Mouse (Mus musculus): ENCODE measurements at regions not wholly inside any gene's neighbourhood (a gene's known extent, or its start where the extent isn't known, plus 50 kb on each side); places are given as distances from the start of the nearest gene placed in this dataset.

GRCm38 (mm10) chr4:142773651-142774151 is 439.1 kb downstream of the Prdm2 start:
- no peak overlapping the region for H3K27ac ChIP-seq (ENCODE audit: insufficient read depth, low read depth)
- no peak for DNase-seq (ENCODE audit: extremely low read depth)
- in situ Hi-C loops (cut with MboI; ENCODE audit: low pct_ligation_motif_present, low pct_unique_long_range_greater_than_20kb, low sequenced_read_pairs) (no loop called here), dilution Hi-C loops (cut with MboI; ENCODE audit: extremely low pct_ligation_motif_present, extremely low pct_unique_long_range_greater_than_20kb, low sequenced_read_pairs) (no loop called here)
- no peak overlapping the region for H3K4me2 ChIP-seq (ENCODE audit: insufficient read depth, low read depth, poor library complexity, severe bottlenecking)
- H3K4me1 ChIP-seq (ENCODE audit: control insufficient read depth in 1 of 2, insufficient read depth in 2 of 2) = no peaks in the 10 kb centered on the region
- H3K9ac ChIP-seq (ENCODE audit: insufficient read depth, low read depth) = no peak overlapping the region
- no peaks in the 10 kb centered on the region for H3K79me2 ChIP-seq (replicated peaks; ENCODE audit: control insufficient read depth, extremely low read depth, insufficient read depth, poor library complexity, severe bottlenecking)
- H3K27me3 ChIP-seq (replicated peaks) = no peaks in the 10 kb centered on the region
- no peak for TF ChIP-seq ZMIZ1 (IDR thresholded peaks at IDR 0.05; ENCODE audit: low read depth, low read length)
- no peak for TF ChIP-seq ZKSCAN1 (IDR thresholded peaks at IDR 0.05; ENCODE audit: borderline replicate concordance, low read depth, low read length)
- TF ChIP-seq MAZ (IDR thresholded peaks at IDR 0.05; ENCODE audit: low read depth, low read length) = no peak
- TF ChIP-seq TCF12 (IDR thresholded peaks at IDR 0.05; ENCODE audit: low read depth, low read length) = no peak
- no peak for TF ChIP-seq CHD1 (IDR thresholded peaks at IDR 0.05; ENCODE audit: low read depth, low read length)
- TF ChIP-seq POLR2A (IDR thresholded peaks at IDR 0.05; ENCODE audit: low read depth, low read length) = no peak
- no peak for TF ChIP-seq ELF1 (IDR thresholded peaks at IDR 0.05; ENCODE audit: low read depth, low read length)
- no peak for TF ChIP-seq MYC (IDR thresholded peaks at IDR 0.05; ENCODE audit: low read depth, low read length)
- TF ChIP-seq MXI1 (IDR thresholded peaks at IDR 0.05; ENCODE audit: low read depth, low read length) = no peak
- no peak for TF ChIP-seq RCOR1 (conservative IDR thresholded peaks at IDR 0.05; ENCODE audit: low read depth, low read length)
- H3K9me3 ChIP-seq (replicated peaks; ENCODE audit: low read length) = peaks cover 83% of the 10 kb centered on the region
- H3K4me3 ChIP-seq (replicated peaks in 1 of 3; ENCODE audit: low read depth in 2 of 3, low read length in 2 of 3, poor library complexity in 1 of 3) = no peak overlapping the region
- H3K36me3 ChIP-seq (replicated peaks in 1 of 2; ENCODE audit: control insufficient read depth in 1 of 2, insufficient read depth in 1 of 2, low read length in 1 of 2) = no peaks in the 10 kb centered on the region

- H3K4me2 ChIP-seq (ENCODE audit: insufficient read depth, low read depth, poor library complexity, severe bottlenecking) = no peak overlapping the region
- in situ Hi-C loops (cut with MboI; ENCODE audit: low pct_ligation_motif_present, low pct_unique_long_range_greater_than_20kb, low sequenced_read_pairs) (no loop called here), dilution Hi-C loops (cut with MboI; ENCODE audit: extremely low pct_ligation_motif_present, extremely low pct_unique_long_range_greater_than_20kb, low sequenced_read_pairs) (no loop called here)
- no peaks in the 10 kb centered on the region for H3K4me1 ChIP-seq (ENCODE audit: control insufficient read depth in 1 of 2, insufficient read depth in 2 of 2)
- H3K9me3 ChIP-seq (replicated peaks; ENCODE audit: low read length) = peaks cover 86% of the 10 kb centered on the region
- H3K36me3 ChIP-seq (replicated peaks in 1 of 2; ENCODE audit: control insufficient read depth in 1 of 2, insufficient read depth in 1 of 2, low read length in 1 of 2) = no peaks in the 10 kb centered on the region
- no peaks in the 10 kb centered on the region for H3K79me2 ChIP-seq (replicated peaks; ENCODE audit: control insufficient read depth, extremely low read depth, insufficient read depth, poor library complexity, severe bottlenecking)
- no peak overlapping the region for H3K27ac ChIP-seq (ENCODE audit: insufficient read depth, low read depth)
- no peaks in the 10 kb centered on the region for H3K27me3 ChIP-seq (replicated peaks)
- no peak for TF ChIP-seq MEF2A (IDR thresholded peaks at IDR 0.05; ENCODE audit: borderline replicate concordance, low read depth, low read length)
- no peak for TF ChIP-seq RCOR1 (conservative IDR thresholded peaks at IDR 0.05; ENCODE audit: low read depth, low read length)
- TF ChIP-seq MAX (IDR thresholded peaks at IDR 0.05; ENCODE audit: low read length) = no peak
- TF ChIP-seq JUND (conservative IDR thresholded peaks at IDR 0.05; ENCODE audit: low read depth, low read length) = no peak
- TF ChIP-seq POLR2A (IDR thresholded peaks at IDR 0.05; ENCODE audit: low read depth, low read length) = no peak
- no peak for TF ChIP-seq EP300 (IDR thresholded peaks at IDR 0.05; ENCODE audit: low read length)
- TF ChIP-seq USF1 (IDR thresholded peaks at IDR 0.05; ENCODE audit: low read depth, low read length) = no peak
- TF ChIP-seq NELFE (IDR thresholded peaks at IDR 0.05; ENCODE audit: low read depth, low read length) = no peak
- TF ChIP-seq SMC3 (IDR thresholded peaks at IDR 0.05; ENCODE audit: low read depth, low read length) = no peak
- TF ChIP-seq SIN3A (IDR thresholded peaks at IDR 0.05; ENCODE audit: low read length) = no peak
- no peak for TF ChIP-seq JUN (IDR thresholded peaks at IDR 0.05; ENCODE audit: insufficient read depth, low read depth, low read length)
- no peak for TF ChIP-seq ZKSCAN1 (IDR thresholded peaks at IDR 0.05; ENCODE audit: borderline replicate concordance, low read depth, low read length)
- TF ChIP-seq TCF12 (IDR thresholded peaks at IDR 0.05; ENCODE audit: low read depth, low read length) = no peak
- TF ChIP-seq POLR2AphosphoS2 (IDR thresholded peaks at IDR 0.05; ENCODE audit: low read depth, low read length) = no peak
- no peak for TF ChIP-seq MXI1 (IDR thresholded peaks at IDR 0.05; ENCODE audit: low read depth, low read length)
- no peak for TF ChIP-seq TBP (conservative IDR thresholded peaks at IDR 0.05; ENCODE audit: low read depth, low read length)
- no peak for TF ChIP-seq BHLHE40 (IDR thresholded peaks at IDR 0.05; ENCODE audit: low read depth, low read length)
- no peak for TF ChIP-seq HCFC1 (IDR thresholded peaks at IDR 0.05; ENCODE audit: low read depth, low read length)
- TF ChIP-seq ZMIZ1 (IDR thresholded peaks at IDR 0.05; ENCODE audit: low read depth, low read length) = no peak
- no peak for DNase-seq (ENCODE audit: extremely low read depth)
- H3K9ac ChIP-seq (ENCODE audit: insufficient read depth, low read depth) = no peak overlapping the region
- no peak overlapping the region for H3K4me3 ChIP-seq (replicated peaks in 1 of 3; ENCODE audit: low read depth in 2 of 3, low read length in 2 of 3, poor library complexity in 1 of 3)
Measured at GRCm38 (mm10) chr4:142772751-142773455, 439.9 kb downstream of the Prdm2 start.

Measured in CH12.LX (cell line).